Mouse (Mus musculus): Measurements from ENCODE around the gene Gatd1. TPM values are rescaled to one million over a fixed set of nuclear protein-coding genes. Genes with fewer than 3 reads are reported as not detected.

Gene Gatd1
- polyA plus RNA-seq, 1 experiment from 2014 or later = 41.6 TPM

DNA sequence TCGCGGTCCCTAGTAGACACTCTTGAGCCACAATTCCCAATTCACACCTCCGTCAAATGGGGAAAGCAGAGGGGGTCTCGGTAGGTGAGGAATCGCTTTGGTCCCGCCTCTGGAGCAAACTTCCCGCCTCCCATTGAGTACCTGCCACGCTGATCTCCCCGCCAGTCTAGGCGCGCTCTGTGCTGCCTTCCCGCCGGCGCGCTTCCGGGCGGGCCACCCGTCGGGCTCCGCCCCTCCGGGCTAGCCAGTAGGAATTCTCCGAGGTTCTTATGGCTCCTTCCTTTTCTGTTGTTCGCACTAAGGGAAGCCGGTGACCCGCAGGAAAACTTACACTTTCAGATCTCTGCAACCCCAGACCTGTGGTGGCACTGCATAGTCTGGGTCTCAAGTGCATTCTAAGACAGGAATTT, 29.9 kb upstream of the Gatd1 start, which contains the start of gene Pidd1:
Gene Pidd1 (minus strand): TSS at position 198 of the 410 bp plus-strand sequence.
- WGBS = under 1% methylated on average over 25 of the region's 25 CpGs
- H3K4me1 ChIP-seq (replicated peaks; ENCODE audit: control insufficient read depth, insufficient read depth, low read length) = peaks cover 26% of the 10 kb centered on the region
- peak within 1 kb of the TSS; percentile 65 for H3K4me3 ChIP-seq (ENCODE audit: low read depth, low read length)
- no peaks in the 10 kb centered on the region for H3K9me3 ChIP-seq (ENCODE audit: control insufficient read depth, low read length)
- DNase-seq (ENCODE audit: low spot score) (peak; percentile 78), ATAC-seq (replicated peaks; ENCODE audit: low FRiP score) (peak; percentile 72)
- peaks cover 29% of the 10 kb centered on the region for H3K36me3 ChIP-seq (ENCODE audit: control insufficient read depth, insufficient read depth, low read length)
- H3K27me3 ChIP-seq (replicated peaks; ENCODE audit: control insufficient read depth, insufficient read depth, low read length) = no peaks in the 10 kb centered on the region
- peak within 1 kb of the TSS; percentile 78 for H3K9ac ChIP-seq (ENCODE audit: low read depth, low read length)
- H3K27ac ChIP-seq (ENCODE audit: low read depth, low read length) = peak within 1 kb of the TSS; percentile 60; the same call in 1 of the 2 replicates
- H3K4me2 ChIP-seq = peak within 1 kb of the TSS; percentile 90

DNA sequence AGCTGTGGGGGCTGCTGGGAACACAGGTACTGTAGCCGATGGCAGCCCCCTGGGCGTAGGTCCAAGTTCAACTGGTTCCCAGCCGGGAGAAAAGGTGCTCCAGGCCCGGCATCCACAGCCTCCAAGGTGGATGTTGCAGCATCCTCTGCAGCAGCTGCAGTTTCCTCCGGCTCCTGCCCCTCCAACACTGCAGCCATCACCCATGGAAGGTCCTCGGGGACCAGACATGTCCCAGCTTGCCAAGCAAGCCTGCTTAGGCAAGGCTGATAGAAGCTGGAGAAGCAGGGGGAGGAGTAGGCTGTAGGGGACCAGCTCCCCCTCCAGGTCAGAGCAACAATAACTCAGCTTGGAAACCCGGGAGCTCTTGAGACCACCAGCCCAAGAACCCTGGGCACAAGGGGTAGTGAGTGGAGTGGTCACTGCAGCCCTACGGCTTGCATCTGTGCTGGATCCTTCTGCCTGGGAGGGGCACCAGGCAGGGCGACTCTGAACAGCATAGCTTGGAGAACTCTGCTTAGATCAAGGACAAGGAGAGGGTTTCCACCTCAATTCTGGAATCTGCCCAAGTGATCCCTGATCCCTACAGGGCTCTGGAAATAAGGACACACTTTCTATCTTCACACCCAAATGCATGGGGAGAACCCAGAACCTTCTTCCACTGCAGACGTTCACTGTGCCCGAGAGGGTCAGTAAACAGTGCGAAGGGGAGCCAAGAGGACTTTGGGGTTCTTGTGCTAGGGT, 29.3 kb upstream of the Gatd1 start:
- H3K4me1 ChIP-seq (replicated peaks; ENCODE audit: control insufficient read depth, insufficient read depth, low read length) = peaks cover 20% of the 10 kb centered on the region

DNA sequence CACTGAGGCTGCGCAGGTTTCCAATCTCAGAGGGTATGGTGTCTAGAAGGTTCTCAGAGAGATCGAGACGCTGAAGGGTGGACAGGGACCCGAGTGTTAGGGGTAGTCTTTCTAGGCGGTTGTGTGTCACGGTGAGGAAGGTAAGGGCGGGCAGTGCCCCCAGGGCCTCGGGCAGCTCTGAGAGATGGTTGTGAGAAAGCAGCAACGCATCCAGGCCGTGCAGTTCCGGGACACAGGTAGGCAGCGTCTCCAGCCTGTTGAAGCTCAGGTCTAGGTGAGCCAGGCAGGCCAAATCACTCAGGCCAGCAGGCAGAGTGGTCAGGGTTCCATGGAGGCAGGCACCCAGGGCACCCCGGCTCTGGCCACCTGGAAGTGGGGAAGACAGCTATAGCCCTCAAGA, 28.3 kb upstream of the Gatd1 start:
- no peak for ATAC-seq (replicated peaks; ENCODE audit: low FRiP score)
- H3K4me1 ChIP-seq (replicated peaks; ENCODE audit: control insufficient read depth, insufficient read depth, low read length) = peaks cover 20% of the 10 kb centered on the region

More for the DNA sequence above, 29.3 kb upstream of the Gatd1 start:
- Histone ChIP-seq H3K9ac (ENCODE audit: low read depth, low read length) (peak overlapping the region; percentile 78), H3K4me2 (peak overlapping the region; percentile 90), H3K36me3 (ENCODE audit: control insufficient read depth, insufficient read depth, low read length) (peaks cover 29% of the 10 kb centered on the region), H3K27me3 (replicated peaks; ENCODE audit: control insufficient read depth, insufficient read depth, low read length) (no peaks in the 10 kb centered on the region), H3K9me3 (ENCODE audit: control insufficient read depth, low read length) (no peaks in the 10 kb centered on the region), H3K4me3 (ENCODE audit: low read depth, low read length) (peak overlapping the region; percentile 65), H3K27ac (ENCODE audit: low read depth, low read length) (peak overlapping the region; percentile 60; the same call in 1 of the 2 replicates)
- ATAC-seq (replicated peaks; ENCODE audit: low FRiP score) (peak; percentile 30), DNase-seq (ENCODE audit: low spot score) (no peak)
- 26% methylated on average over 12 of the region's 12 CpGs for WGBS

DNA sequence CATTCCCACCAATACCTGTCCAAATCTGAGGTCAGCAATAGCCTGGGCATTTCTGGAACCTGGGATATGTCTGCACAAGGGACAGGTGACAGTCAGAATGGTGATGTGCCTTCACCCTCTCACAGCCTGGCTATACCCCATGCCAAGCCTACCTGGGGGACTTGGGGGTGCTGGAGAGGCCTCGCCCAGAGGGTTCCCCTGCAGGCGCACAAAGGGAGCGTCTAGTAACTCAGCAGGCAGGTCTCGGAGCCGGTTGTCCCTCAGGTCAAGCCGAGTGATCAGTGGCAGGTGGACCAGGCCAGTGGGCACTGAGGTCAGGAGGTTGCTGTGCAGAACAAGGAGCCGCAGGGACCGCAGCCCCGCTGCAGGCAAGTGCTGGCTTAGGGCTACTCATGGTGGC, 27.5 kb upstream of the Gatd1 start:
- 0 out of 2 replicates have a peak overlapping the region, but pooled peaks have one; percentile 65 for H3K4me3 ChIP-seq (ENCODE audit: low read depth, low read length)
- WGBS = 93% methylated on average over 9 of the region's 9 CpGs
- peaks cover 30% of the 10 kb centered on the region for H3K36me3 ChIP-seq (ENCODE audit: control insufficient read depth, insufficient read depth, low read length)
- peaks cover 23% of the 10 kb centered on the region for H3K4me1 ChIP-seq (replicated peaks; ENCODE audit: control insufficient read depth, insufficient read depth, low read length)
- H3K27me3 ChIP-seq (replicated peaks; ENCODE audit: control insufficient read depth, insufficient read depth, low read length) = no peaks in the 10 kb centered on the region
- peak overlapping the region; percentile 90 for H3K4me2 ChIP-seq
- ATAC-seq (replicated peaks; ENCODE audit: low FRiP score) = no peak
- no peak for DNase-seq (ENCODE audit: low spot score)
- no peak overlapping the region for H3K27ac ChIP-seq (ENCODE audit: low read depth, low read length)
- no peak overlapping the region for H3K9ac ChIP-seq (ENCODE audit: low read depth, low read length)
- H3K9me3 ChIP-seq (ENCODE audit: control insufficient read depth, low read length) = no peaks in the 10 kb centered on the region

More for the DNA sequence above, 28.3 kb upstream of the Gatd1 start:
- H3K4me2 ChIP-seq = peak overlapping the region; percentile 90
- no peaks in the 10 kb centered on the region for H3K27me3 ChIP-seq (replicated peaks; ENCODE audit: control insufficient read depth, insufficient read depth, low read length)
- no peak for DNase-seq (ENCODE audit: low spot score)
- no peak overlapping the region; the same call in 1 of the 2 replicates for H3K27ac ChIP-seq (ENCODE audit: low read depth, low read length)
- peak overlapping the region; percentile 78; the same call in 1 of the 2 replicates for H3K9ac ChIP-seq (ENCODE audit: low read depth, low read length)
- H3K9me3 ChIP-seq (ENCODE audit: control insufficient read depth, low read length) = no peaks in the 10 kb centered on the region
- H3K36me3 ChIP-seq (ENCODE audit: control insufficient read depth, insufficient read depth, low read length) = peaks cover 30% of the 10 kb centered on the region
- peak overlapping the region; percentile 65 for H3K4me3 ChIP-seq (ENCODE audit: low read depth, low read length)
- 91% methylated on average over 13 of the region's 13 CpGs for WGBS

DNA sequence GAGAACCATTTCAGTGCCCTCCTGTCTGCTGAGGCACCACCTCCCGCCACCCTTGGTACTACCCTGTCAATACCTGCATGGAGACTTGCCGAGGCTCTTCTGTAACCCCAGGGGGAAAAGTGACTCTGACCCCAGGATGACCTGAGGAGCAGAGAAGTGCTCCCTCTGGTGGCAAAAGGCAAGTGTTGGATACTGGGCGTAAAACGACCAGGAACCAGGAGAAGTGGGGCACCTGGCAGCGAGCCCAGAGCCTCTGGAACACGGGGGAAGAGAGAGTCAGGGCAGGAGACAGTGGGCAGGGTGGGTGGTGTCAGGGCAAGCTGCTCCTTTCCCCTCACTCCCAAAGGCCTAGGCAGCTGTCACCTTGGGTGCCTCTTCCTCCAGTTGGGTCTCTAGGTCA, 26.7 kb upstream of the Gatd1 start:
- no peak for DNase-seq (ENCODE audit: low spot score)
- 42% methylated on average over 6 of the region's 6 CpGs for WGBS

DNA sequence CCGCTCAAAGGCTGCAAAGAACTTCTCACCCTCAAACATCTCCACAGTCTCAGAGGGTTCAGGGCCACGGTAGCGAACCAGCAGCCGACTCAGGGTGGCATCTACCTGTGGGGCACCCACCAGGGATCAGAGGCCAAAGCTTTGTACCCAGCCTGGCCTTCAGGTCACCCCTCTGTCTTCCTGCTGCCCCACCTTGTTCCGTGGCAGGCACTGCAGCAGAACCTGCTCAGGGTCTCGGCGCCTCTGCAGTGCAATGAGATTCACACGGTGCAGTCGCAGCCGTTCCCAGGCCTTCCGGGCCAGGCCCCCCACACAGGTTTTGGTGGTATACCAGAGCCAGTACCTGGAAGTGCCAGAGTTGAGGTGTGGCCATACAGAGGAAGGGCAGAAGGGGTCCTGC, 25.9 kb upstream of the Gatd1 start:
- ATAC-seq (replicated peaks; ENCODE audit: low FRiP score) (no peak), DNase-seq (ENCODE audit: low spot score) (no peak)
- H3K27ac ChIP-seq (ENCODE audit: low read depth, low read length) = no peak overlapping the region
- peaks cover 36% of the 10 kb centered on the region for H3K4me1 ChIP-seq (replicated peaks; ENCODE audit: control insufficient read depth, insufficient read depth, low read length)
- 97% methylated on average over 11 of the region's 11 CpGs for WGBS
- H3K27me3 ChIP-seq (replicated peaks; ENCODE audit: control insufficient read depth, insufficient read depth, low read length) = no peaks in the 10 kb centered on the region
- no peak overlapping the region for H3K4me3 ChIP-seq (ENCODE audit: low read depth, low read length)
- peaks cover 30% of the 10 kb centered on the region for H3K36me3 ChIP-seq (ENCODE audit: control insufficient read depth, insufficient read depth, low read length)
- H3K4me2 ChIP-seq = no peak overlapping the region
- no peaks in the 10 kb centered on the region for H3K9me3 ChIP-seq (ENCODE audit: control insufficient read depth, low read length)
- no peak overlapping the region for H3K9ac ChIP-seq (ENCODE audit: low read depth, low read length)

More for the DNA sequence above, 26.7 kb upstream of the Gatd1 start:
- Histone ChIP-seq H3K36me3 (ENCODE audit: control insufficient read depth, insufficient read depth, low read length) (peaks cover 30% of the 10 kb centered on the region), H3K4me1 (replicated peaks; ENCODE audit: control insufficient read depth, insufficient read depth, low read length) (peaks cover 31% of the 10 kb centered on the region), H3K27me3 (replicated peaks; ENCODE audit: control insufficient read depth, insufficient read depth, low read length) (no peaks in the 10 kb centered on the region), H3K4me2 (no peak overlapping the region), H3K27ac (ENCODE audit: low read depth, low read length) (no peak overlapping the region), H3K9ac (ENCODE audit: low read depth, low read length) (no peak overlapping the region), H3K9me3 (ENCODE audit: control insufficient read depth, low read length) (no peaks in the 10 kb centered on the region), H3K4me3 (ENCODE audit: low read depth, low read length) (no peak overlapping the region)
- ATAC-seq (replicated peaks; ENCODE audit: low FRiP score) = no peak

DNA sequence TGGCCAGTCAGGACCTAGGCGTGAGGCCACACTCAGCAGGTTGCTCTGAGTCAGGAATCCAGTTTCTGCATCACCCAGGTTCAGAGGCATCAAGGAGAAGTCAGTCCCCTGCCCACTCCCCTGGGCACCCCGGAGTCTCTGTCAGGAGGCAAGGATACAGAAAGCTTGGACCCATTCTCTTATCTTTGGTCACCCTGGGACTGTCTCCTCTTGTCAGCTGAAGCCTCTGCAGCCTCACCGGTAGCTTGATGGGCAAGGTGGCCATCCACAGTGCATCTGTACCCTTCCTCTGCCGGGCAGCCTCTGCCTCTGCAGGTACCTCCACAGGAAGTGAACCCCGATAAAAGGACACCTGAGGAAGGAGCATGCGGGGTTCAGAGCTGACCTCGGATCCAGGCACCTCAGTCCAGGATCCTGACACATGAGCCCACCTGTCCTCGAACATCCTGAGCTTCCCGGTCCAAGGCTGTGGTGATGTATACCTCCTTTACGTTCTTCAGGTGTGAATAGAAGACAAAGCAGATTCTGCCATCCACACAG, 25.3 kb upstream of the Gatd1 start:
- Histone ChIP-seq H3K27me3 (replicated peaks; ENCODE audit: control insufficient read depth, insufficient read depth, low read length) (no peaks in the 10 kb centered on the region), H3K4me2 (no peak overlapping the region), H3K36me3 (ENCODE audit: control insufficient read depth, insufficient read depth, low read length) (peaks cover 30% of the 10 kb centered on the region), H3K4me1 (replicated peaks; ENCODE audit: control insufficient read depth, insufficient read depth, low read length) (peaks cover 42% of the 10 kb centered on the region), H3K9ac (ENCODE audit: low read depth, low read length) (no peak overlapping the region), H3K9me3 (ENCODE audit: control insufficient read depth, low read length) (no peaks in the 10 kb centered on the region), H3K27ac (ENCODE audit: low read depth, low read length) (no peak overlapping the region), H3K4me3 (ENCODE audit: low read depth, low read length) (no peak overlapping the region)
- ATAC-seq (replicated peaks; ENCODE audit: low FRiP score) = no peak
- DNase-seq (ENCODE audit: low spot score) = no peak
- WGBS = 96% methylated on average over 10 of the region's 10 CpGs

DNA sequence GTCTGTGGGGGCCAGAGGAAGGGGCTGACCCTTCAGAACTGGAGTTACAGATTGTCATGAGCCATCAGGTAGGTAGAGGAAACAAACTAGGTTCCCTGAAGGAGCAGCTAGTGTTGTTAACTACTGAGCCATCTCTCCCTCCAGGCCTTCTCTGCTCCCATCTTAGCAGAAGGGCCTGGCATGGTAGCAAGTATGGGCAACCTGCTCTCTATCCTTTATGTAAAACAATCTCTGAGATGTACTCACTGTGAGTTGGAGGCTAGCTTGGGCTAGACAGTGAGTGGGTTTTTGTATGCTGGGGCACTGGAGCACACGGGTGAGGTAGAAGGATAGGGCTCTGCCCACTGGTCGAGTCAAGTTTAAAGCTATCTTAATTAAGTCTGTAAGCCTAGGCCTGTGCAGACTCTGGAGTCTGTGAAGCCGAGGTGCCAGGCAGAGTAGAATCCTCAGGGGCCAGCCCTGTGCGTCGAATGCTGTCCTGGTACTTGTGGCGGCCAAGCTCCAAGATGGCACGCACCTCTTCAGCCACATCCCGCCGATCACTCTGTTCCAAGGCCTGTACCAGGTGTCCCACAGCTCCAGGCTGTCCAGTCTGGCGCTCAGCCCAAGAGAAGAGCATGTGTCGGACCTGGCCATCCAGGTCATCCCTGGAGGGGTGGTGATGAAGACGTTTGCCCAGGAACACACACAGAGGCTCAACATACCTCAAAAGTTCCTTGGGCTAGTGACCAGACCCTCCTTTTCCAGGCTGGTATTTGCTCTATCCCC, 24.4 kb upstream of the Gatd1 start:
- Histone ChIP-seq H3K4me3 (ENCODE audit: low read depth, low read length) (no peak overlapping the region), H3K4me2 (no peak overlapping the region), H3K27ac (ENCODE audit: low read depth, low read length) (0 out of 2 replicates have a peak overlapping the region, but pooled peaks have one; percentile 19), H3K9ac (ENCODE audit: low read depth, low read length) (no peak overlapping the region), H3K36me3 (ENCODE audit: control insufficient read depth, insufficient read depth, low read length) (peaks cover 30% of the 10 kb centered on the region), H3K9me3 (ENCODE audit: control insufficient read depth, low read length) (no peaks in the 10 kb centered on the region), H3K4me1 (replicated peaks; ENCODE audit: control insufficient read depth, insufficient read depth, low read length) (peaks cover 49% of the 10 kb centered on the region), H3K27me3 (replicated peaks; ENCODE audit: control insufficient read depth, insufficient read depth, low read length) (no peaks in the 10 kb centered on the region)
- DNase-seq (ENCODE audit: low spot score) (no peak), ATAC-seq (replicated peaks; ENCODE audit: low FRiP score) (no peak)
- 92% methylated on average over 12 of the region's 12 CpGs for WGBS
